Mouse (Mus musculus) embryonic facial prominence, embryonic 14.5 days (tissue): ENCODE results near the gene Ankfn1. TPM values are rescaled to one million over a fixed set of nuclear protein-coding genes. Genes with fewer than 3 reads are reported as not detected.

Experiments
- ATAC-seq: fragments of 200-750 bp; cut with Nextera tagmentation; 2 replicates; pipeline ENCODE4 v1.8.0; 2017; ENCODE audit warnings: low read depth, moderate number of reproducible peaks, moderate TSS enrichment
- DNase-seq: peaks from one replicate; pipeline ENCODE4 v3.0.0-alpha.2; 2015; ENCODE audit warnings: low spot score
- H3K27ac ChIP-seq: fragments of 300-500 bp; sonication (generic); replicated peaks from 2 replicates; pipeline ENCODE4 v1.5.1; 2014; ENCODE audit warnings: low read depth, mild to moderate bottlenecking, low read length, moderate library complexity
- H3K27me3 ChIP-seq: fragments of 300-500 bp; sonication (generic); replicated peaks from 2 replicates; pipeline ENCODE4 v1.6.1; 2014; ENCODE audit warnings: low read length; ENCODE audit not compliant: control insufficient read depth, insufficient read depth
- H3K36me3 ChIP-seq: fragments of 300-500 bp; sonication (generic); 2 replicates; pipeline ENCODE4 v1.6.1; 2014; ENCODE audit warnings: low read length, mixed read lengths; ENCODE audit not compliant: control insufficient read depth, insufficient read depth
- H3K4me1 ChIP-seq: fragments of 300-500 bp; sonication (generic); 2 replicates; pipeline ENCODE4 v1.6.1; 2014; ENCODE audit warnings: antibody characterized with exemption, low read length; ENCODE audit not compliant: control insufficient read depth, insufficient read depth
- H3K4me2 ChIP-seq: fragments of 300-500 bp; sonication (generic); 2 replicates; pipeline ENCODE4 v1.6.1; 2014; ENCODE audit warnings: low read depth, mild to moderate bottlenecking, low read length, moderate library complexity, mixed read lengths
- H3K4me3 ChIP-seq: fragments of 300-500 bp; sonication (generic); 2 replicates; pipeline ENCODE4 v1.5.1; 2014; ENCODE audit warnings: low read depth, mild to moderate bottlenecking, low read length
- H3K9ac ChIP-seq: fragments of 300-500 bp; sonication (generic); 2 replicates; pipeline ENCODE4 v1.6.1; 2014; ENCODE audit warnings: low read depth, mild to moderate bottlenecking, low read length, moderate library complexity, mixed read lengths
- H3K9me3 ChIP-seq: fragments of 300-500 bp; sonication (generic); 2 replicates; pipeline ENCODE4 v1.6.1; 2016; ENCODE audit warnings: low read length; ENCODE audit not compliant: control insufficient read depth
- WGBS: fragments of 180-500 bp; shearing (Covaris S2); extraction: QIAGEN DNeasy Blood & Tissue Kit; methylation state at CpG from one replicate; pipeline ENCODE4 v1.1.7; 2014; 5-methylcytosine and 5-hydroxymethylcytosine counted together
- polyA plus RNA-seq: library from polyadenylated mRNA; unstranded; fragments of >200 nt; fragmentation: Nextera tagmentation; extraction: Ambion mirVana; gene quantifications from 2 replicates; pipeline ENCODE4 v1.2.1, GENCODE M21; 2014

The Ankfn1 gene
- polyA plus RNA-seq, 1 experiment from 2014 or later: 2.0 TPM

GRCm38 (mm10) chr11:89455647-89456231 lies 321.7 kb downstream of the Ankfn1 start:
- Histone ChIP-seq H3K4me3 (no peak overlapping the region), H3K4me1 (peaks cover 5% of the 10 kb centered on the region), H3K27ac (no peak overlapping the region), H3K36me3 (no peaks in the 10 kb centered on the region), H3K27me3 (no peaks in the 10 kb centered on the region), H3K9me3 (no peaks in the 10 kb centered on the region), H3K4me2 (no peak overlapping the region), H3K9ac (no peak overlapping the region)
- 23% methylated on average over 5 of the region's 5 CpGs for WGBS
- ATAC-seq (0 out of 2 replicates have a peak, but pooled peaks have one; percentile 15), DNase-seq (peak; percentile 32)

GRCm38 (mm10) chr11:89454702-89455101 lies 322.8 kb downstream of the Ankfn1 start:
- no peak overlapping the region for H3K4me2 ChIP-seq
- no peak for ATAC-seq
- 52% methylated on average over 4 of the region's 4 CpGs for WGBS
- peak; percentile 55 for DNase-seq
- H3K27me3 ChIP-seq: no peaks in the 10 kb centered on the region
- H3K9me3 ChIP-seq: no peaks in the 10 kb centered on the region
- no peak overlapping the region for H3K4me3 ChIP-seq
- H3K4me1 ChIP-seq: peaks cover 5% of the 10 kb centered on the region
- H3K9ac ChIP-seq: no peak overlapping the region
- H3K27ac ChIP-seq: no peak overlapping the region
- H3K36me3 ChIP-seq: no peaks in the 10 kb centered on the region

GRCm38 (mm10) chr11:89452862-89453261 lies 324.6 kb downstream of the Ankfn1 start:
- no peaks in the 10 kb centered on the region for H3K36me3 ChIP-seq
- H3K27ac ChIP-seq: no peak overlapping the region
- no peaks in the 10 kb centered on the region for H3K27me3 ChIP-seq
- H3K4me3 ChIP-seq: no peak overlapping the region
- no peaks in the 10 kb centered on the region for H3K9me3 ChIP-seq
- no peak overlapping the region for H3K4me2 ChIP-seq
- 6% methylated on average over 2 of the region's 2 CpGs for WGBS
- no peak overlapping the region for H3K9ac ChIP-seq
- peaks cover 14% of the 10 kb centered on the region for H3K4me1 ChIP-seq
- ATAC-seq (peak; percentile 89), DNase-seq (peak; percentile 85)

- H3K9me3 ChIP-seq: no peaks in the 10 kb centered on the region
- DNase-seq: no peak
- WGBS: 70% methylated on average over 4 of the region's 4 CpGs
- H3K4me1 ChIP-seq: peaks cover 14% of the 10 kb centered on the region
- no peak overlapping the region for H3K27ac ChIP-seq
- no peak overlapping the region for H3K4me2 ChIP-seq
- H3K4me3 ChIP-seq: no peak overlapping the region
- no peaks in the 10 kb centered on the region for H3K36me3 ChIP-seq
- H3K9ac ChIP-seq: no peak overlapping the region
- ATAC-seq: no peak
- no peaks in the 10 kb centered on the region for H3K27me3 ChIP-seq
Observed at GRCm38 (mm10) chr11:89450406-89450805, 327.0 kb downstream of the Ankfn1 start.

GRCm38 (mm10) chr11:89448986-89449385 lies 328.5 kb downstream of the Ankfn1 start:
- Histone ChIP-seq H3K4me2 (no peak overlapping the region), H3K27me3 (no peaks in the 10 kb centered on the region), H3K4me3 (no peak overlapping the region), H3K9ac (no peak overlapping the region), H3K9me3 (no peaks in the 10 kb centered on the region), H3K27ac (no peak overlapping the region), H3K4me1 (peaks cover 14% of the 10 kb centered on the region), H3K36me3 (no peaks in the 10 kb centered on the region)
- 88% methylated on average over 6 of the region's 6 CpGs for WGBS
- ATAC-seq (no peak), DNase-seq (no peak)

GRCm38 (mm10) chr11:89447477-89447876 lies 330.0 kb downstream of the Ankfn1 start:
- Histone ChIP-seq H3K4me2 (no peak overlapping the region), H3K4me1 (peaks cover 14% of the 10 kb centered on the region), H3K36me3 (no peaks in the 10 kb centered on the region), H3K9ac (no peak overlapping the region), H3K4me3 (no peak overlapping the region), H3K9me3 (no peaks in the 10 kb centered on the region), H3K27ac (peak overlapping the region; percentile 56; the same call in 1 of the 2 replicates), H3K27me3 (no peaks in the 10 kb centered on the region)
- WGBS: 48% methylated on average over 12 of the region's 12 CpGs
- no peak for ATAC-seq
- no peak for DNase-seq

GRCm38 (mm10) chr11:89440566-89440965 lies 336.9 kb downstream of the Ankfn1 start:
- Histone ChIP-seq H3K4me1 (no peaks in the 10 kb centered on the region), H3K4me2 (no peak overlapping the region), H3K27me3 (no peaks in the 10 kb centered on the region), H3K4me3 (no peak overlapping the region), H3K9ac (no peak overlapping the region), H3K9me3 (no peaks in the 10 kb centered on the region), H3K36me3 (no peaks in the 10 kb centered on the region), H3K27ac (no peak overlapping the region)
- DNase-seq: no peak
- WGBS: 72% methylated on average over 6 of the region's 6 CpGs
- no peak for ATAC-seq

GRCm38 (mm10) chr11:89424358-89424757 lies 353.1 kb downstream of the Ankfn1 start:
- WGBS: 55% methylated on average over 3 of the region's 3 CpGs
- no peak overlapping the region for H3K27ac ChIP-seq
- no peaks in the 10 kb centered on the region for H3K27me3 ChIP-seq
- H3K4me1 ChIP-seq: peaks cover 6% of the 10 kb centered on the region; the same call in 1 of the 2 replicates
- H3K4me3 ChIP-seq: no peak overlapping the region
- no peaks in the 10 kb centered on the region for H3K9me3 ChIP-seq
- no peak overlapping the region for H3K4me2 ChIP-seq
- ATAC-seq: no peak
- no peak overlapping the region for H3K9ac ChIP-seq
- no peaks in the 10 kb centered on the region for H3K36me3 ChIP-seq
- no peak for DNase-seq

GRCm38 (mm10) chr11:89422637-89423036 lies 354.8 kb downstream of the Ankfn1 start:
- Histone ChIP-seq H3K4me1 (peaks cover 6% of the 10 kb centered on the region; the same call in 1 of the 2 replicates), H3K4me3 (no peak overlapping the region), H3K4me2 (no peak overlapping the region), H3K27me3 (no peaks in the 10 kb centered on the region), H3K27ac (no peak overlapping the region), H3K9me3 (no peaks in the 10 kb centered on the region), H3K9ac (no peak overlapping the region), H3K36me3 (no peaks in the 10 kb centered on the region)
- WGBS: 56% methylated on average over 5 of the region's 5 CpGs
- ATAC-seq (no peak), DNase-seq (peak; percentile 59)
